Mouse (Mus musculus): ENCODE results near the gene Ctla4. TPM values are rescaled to one million over a fixed set of nuclear protein-coding genes. Genes with fewer than 3 reads are reported as not detected.

Gene Ctla4
- total RNA-seq (2022) = not detected

DNA sequence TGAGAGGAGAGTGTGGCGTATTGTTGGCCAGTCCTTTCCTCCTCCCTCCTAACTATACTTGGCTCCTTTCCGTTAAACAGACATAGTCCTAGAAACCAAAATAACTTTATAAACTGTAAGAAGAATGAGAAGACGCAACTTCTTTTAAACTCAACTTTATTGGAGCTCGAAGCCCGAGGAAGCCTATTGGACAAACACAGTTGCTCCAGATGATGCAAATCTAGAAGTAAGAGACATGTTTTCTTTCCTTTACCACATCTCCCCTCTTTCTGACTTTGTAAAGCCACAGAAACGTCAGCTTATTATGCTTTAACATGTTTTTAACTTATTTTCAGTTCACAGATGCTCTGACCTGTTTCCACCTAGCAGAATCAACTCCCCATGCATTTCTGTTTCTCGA lies at the start of gene Ctla4:
TSS of gene Ctla4 (plus strand) at position 20 of the 400 bp plus-strand sequence.
- no peak for DNase-seq (ENCODE audit: low spot score in 2 of 2)

DNA sequence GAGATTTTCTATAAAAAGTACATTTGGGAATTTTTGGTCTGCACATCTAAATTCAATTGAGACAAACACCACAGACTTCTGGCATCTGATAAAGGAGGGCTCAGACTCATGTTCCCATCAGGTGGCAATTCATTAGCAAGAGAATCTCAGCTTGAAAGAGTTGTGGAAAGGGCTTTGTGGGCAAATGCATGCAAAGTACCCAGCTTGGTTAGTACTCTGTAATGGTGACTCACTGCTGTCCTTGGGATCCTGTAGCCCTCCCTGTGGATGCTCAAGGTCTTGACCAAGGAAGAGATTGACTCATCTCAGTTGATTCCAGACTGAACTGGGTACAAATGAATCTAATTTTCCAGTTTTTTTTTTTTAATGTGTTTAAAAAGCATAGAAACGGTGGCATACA lies 47.6 kb upstream of the Ctla4 start:
- no peak for DNase-seq (ENCODE audit: low spot score in 2 of 2)

DNA sequence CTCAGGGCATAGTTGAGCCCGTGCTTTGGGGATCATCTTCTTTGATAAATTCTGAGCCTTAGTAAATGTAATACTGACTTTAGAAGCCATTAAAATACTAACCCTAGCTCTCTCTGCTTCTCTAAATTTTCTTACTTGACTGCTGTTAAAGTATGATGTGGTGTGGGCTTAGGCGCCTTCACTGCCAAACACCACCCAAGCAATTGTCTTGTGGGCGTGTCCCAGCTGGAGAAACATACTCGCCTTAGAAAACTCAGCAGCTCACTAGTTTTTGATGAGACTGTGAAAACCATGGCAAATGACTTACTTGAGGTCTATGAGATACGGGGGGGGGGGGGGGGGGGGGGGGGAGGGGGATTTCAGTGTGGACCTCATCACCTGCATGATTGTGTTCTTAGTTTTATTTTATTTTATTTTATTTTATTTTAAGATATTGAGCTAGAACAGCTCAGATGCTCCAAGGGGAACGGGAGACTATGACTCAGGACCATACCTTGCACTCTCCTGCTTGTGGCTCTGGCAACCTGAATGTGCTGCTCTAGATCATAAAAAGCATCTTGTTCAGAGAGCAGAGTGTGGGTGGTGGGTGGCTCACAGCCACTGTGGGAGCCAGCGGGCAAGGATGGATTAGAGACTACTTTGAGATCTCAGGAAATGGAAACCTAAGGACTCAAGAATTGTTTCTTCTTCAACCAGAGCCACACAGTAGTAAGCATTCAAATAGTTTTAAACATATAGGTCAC lies 41.3 kb upstream of the Ctla4 start:
- DNase-seq (ENCODE audit: low spot score in 2 of 2) = peak in 1 of 2 experiments; percentile 64

DNA sequence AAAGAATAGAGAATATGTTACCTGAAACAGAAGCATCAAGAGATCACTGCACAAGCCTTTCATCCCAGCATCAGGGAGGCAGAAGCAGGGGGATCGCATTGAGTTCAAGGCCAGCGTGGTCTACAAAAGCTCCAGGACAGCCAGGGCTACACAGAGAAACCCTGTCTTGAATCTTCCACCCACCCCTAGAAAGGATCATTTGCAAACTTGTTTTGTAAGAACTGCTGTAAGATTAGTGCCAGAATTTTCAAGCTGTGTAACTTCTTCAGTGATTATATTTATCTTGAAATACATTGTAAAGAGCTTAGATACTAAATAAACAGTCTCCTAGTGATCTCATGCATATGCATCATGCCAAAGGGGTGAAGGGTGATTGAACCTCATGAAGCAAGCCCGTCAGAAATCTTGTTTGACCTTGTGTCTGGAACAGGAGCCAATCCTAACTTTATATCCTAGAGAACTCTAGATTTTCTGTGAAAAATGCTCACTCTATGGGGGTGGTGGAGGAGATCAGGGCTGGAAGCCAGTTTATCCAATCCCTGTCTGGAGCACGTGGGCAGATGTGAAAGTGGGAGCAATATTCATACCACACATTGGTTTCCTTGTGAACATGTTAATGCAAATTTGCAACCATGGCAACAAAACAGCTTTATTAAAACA lies 40.1 kb upstream of the Ctla4 start:
- DNase-seq (ENCODE audit: low spot score in 2 of 2) = peak; percentile 41 to 75

DNA sequence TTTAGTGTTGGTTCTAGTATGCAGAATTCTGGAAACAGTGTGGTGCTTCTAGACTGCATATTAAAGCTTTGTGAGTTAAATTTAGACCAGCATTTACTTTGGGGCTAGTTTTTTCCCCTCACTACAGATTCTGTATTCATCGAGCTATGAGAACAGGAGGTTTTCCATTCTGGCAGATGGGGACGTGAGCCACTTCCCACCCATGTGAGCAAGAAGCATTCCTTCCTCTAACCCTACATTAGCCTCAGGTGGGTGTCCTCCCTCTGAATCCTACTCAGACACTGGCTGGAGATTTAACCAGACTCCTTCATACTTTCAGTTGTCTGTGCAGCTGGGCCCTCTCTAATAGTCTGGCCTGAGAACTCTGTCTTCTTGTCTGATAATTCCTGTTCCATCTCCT lies 37.7 kb upstream of the Ctla4 start:
- peak in 1 of 2 experiments; percentile 67 for DNase-seq (ENCODE audit: low spot score in 2 of 2)

DNA sequence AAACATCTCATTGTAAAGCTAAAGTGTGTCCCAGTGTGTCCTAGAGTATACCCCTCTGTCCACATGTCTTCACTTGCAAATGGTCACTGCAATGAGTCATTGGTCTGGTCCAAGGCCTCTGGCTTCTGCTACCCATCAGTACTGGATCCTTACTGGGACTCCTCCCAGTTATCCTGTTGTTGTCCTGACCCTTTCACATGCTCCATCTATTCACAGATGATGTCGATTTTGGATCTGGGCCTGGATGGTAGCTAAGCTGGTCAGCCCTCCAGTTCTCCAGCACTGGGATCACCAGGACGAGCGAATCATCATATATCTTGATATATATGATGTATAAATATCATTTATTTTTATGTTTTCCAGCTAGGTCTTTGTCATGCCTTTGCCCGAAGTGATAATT lies 37.0 kb upstream of the Ctla4 start:
- no peak for DNase-seq (ENCODE audit: low spot score in 2 of 2)

DNA sequence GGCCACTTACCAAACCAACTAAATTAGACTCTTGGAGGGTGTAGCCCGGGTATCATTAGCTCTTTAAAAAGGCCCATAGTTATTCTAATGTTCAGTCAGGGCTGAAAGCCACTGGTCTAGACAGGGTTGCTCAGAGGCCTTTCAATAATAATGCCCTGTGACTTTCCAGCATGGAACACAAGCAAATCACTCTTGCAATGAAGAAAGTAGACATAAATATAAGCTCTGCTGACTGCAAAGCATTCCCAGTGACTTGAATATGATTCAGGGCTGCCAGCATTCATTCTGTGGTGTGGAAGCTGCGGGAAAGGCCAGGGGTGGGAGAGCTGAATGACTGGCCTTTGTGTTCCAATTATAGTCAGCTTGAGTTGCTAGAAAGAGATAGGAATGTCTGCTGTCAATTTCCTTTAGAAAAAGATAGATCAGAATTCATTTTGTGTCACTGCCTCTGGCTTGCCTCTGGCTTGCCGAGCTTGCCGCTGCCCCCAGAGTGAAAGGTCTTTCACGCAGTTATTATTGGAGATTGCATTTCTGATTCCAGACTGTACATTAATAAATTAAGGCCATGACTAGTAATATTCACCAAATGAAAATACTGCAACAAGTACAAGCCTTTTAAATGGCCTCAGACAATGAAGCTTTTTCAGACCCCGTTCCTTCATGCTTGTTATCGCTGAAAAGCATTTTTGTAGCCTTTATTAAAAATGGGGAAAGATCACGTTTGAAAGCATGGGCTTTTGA lies 35.6 kb upstream of the Ctla4 start:
- DNase-seq (ENCODE audit: low spot score in 2 of 2) = no peak

DNA sequence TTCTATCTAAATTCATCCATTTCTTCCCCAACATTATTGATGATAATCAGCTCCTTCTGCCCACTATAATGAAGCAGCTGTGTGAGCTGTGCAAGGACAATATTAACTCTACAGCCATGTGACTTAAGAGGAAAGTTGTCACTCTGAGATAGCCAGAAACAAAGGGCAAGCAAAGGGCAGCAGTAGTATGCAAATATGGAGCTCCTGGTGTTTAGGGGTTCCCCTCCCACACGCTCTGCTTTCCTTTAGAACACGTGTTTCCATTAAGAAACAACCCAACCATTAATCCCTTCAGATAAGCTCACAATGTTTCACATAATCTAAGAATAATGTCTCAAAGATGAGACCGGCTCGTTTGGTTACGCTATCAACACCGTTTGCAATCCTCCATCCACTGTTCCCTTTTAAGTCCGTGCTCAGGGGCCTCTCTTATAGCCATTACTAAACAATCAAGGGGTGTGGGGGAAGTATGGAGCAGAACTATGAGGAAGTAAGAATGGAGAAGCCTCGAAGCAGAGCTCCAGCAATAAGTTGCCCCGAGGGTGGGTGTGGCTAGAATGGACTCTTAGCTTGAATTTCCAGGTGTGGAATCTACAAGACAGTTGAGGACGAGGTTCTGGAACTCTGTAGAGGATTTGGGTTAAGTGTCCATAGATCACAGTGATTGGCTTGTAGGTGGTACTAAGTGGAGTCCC lies 34.6 kb upstream of the Ctla4 start:
- DNase-seq (ENCODE audit: low spot score in 2 of 2) = no peak

DNA sequence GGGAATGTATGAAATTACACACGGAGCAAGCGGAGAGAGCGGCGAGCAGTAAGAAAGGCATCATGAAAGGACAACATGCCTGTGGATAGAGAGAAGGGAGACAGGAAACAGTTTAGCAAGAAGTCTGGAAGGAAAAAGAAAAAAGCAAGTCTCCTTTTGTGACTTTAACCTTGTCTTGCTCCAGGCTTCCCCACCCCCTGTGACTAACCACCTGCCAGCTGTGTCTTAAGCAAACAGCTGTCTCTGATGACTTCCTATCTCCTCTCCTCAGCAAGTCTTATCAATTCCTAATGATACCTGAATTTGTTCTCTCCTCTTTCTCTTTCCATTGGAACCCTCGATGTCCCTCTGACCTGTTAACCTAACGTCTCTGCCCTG lies 34.0 kb upstream of the Ctla4 start:
- DNase-seq (ENCODE audit: low spot score in 2 of 2) = no peak

DNA sequence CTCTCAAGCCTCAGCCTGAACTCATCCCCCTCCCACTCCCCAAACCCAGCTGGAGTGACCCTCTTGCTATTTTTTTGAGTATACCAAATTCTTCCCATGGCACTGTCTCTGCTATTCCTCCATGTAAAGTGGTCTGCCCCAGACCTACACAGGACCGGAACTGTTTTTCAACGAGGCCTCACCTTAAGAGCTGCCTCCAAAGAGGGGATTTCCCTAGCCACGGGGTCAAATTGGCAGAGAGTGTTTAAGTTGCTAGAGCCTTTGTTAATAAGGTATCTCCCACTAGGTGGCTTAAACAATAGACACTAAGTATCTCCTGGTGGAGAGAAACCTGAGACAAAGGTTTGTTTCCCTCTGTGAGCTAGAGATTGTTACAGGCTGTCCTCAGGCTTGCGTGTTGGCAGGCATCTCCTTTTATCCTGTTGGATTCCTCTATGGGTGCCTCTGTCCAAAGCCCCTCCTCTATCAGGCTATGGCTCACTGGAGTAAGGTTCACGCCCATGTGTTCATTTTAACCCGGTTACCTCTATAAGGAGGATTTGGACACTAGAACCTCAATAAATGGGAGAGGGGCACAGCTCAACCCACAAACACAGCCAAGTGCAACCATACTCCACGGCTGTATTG lies 33.4 kb upstream of the Ctla4 start:
- no peak for DNase-seq (ENCODE audit: low spot score in 2 of 2)

DNA sequence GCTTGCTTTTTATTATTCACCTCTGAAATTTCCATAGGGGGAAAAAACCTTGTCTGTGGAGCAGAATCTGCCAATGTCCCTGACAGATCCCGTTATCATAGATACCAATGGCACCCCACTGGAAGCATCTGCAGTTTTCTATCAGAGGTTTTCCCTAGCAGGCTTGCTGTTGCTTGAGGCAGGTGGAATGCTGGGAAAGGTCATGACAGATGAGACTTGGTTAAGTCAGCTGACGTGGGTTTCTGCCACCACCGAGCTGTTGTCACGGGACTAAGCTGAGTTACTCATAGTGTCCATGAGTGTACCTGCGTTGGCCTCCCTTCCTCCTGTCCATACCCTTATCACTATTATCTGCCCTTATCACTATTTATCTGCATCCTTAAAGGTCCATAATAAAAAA lies 32.8 kb upstream of the Ctla4 start:
- DNase-seq (ENCODE audit: low spot score in 2 of 2) = no peak

DNA sequence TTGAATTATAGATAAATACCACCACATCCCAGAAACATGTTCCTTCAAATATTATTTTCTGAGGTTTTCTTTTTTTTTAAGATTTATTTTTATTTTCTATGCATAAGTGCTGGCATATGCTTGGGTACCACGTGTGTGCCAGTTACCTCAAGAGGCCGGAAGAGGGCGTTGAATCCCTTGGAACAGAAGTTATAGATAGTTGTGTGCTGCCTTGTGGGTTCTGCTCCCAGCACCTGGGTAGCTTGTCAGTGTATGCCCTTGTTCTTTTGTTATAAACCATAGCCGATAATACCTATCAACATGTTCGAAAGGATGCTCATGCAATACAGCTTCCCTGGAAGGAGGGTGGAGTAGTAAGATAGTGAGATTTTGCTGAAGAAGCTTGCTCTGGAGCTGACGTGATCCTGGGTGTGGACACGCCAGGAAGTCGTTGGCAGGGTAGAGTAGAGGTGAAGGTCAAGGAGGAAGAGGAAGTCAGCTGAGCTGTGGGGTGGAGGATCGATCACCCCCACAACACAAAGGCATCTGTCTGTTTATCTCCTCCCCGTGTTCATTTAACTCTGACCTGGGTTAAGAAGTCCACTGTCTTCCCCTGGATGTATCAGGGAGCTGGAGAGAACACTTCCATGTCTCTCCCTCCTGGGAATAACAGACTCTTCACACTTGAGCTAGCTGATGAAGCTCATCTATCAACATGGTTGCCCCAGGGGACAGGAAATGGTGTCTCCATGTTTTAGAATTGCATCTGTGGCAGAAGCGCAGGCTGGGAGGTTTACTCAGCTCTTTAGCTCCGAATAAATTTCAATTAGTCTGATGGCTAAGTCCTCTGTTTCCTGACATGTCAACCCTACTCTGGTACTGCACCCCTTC lies 29.2 kb upstream of the Ctla4 start:
- DNase-seq (ENCODE audit: low spot score in 2 of 2) = no peak

DNA sequence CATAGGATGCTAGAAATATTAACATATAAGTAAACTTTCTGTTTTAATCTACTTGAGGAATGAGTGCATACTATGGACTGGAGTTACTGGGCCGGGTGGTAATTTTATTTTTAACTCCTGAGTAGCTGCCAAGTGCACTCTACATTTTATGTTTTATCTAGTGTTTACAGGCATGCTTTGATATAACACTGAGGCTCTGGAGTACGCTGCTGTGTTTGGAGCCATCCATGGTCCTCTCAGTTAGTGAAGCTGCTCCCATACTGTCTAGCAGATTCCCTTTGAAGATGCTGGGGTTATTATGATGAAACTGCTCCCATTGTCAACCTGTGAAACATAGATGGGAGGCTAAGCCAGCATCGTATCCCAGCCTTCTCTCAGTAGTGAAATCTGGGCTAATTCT lies 27.6 kb upstream of the Ctla4 start:
- no peak for DNase-seq (ENCODE audit: low spot score in 2 of 2)

DNA sequence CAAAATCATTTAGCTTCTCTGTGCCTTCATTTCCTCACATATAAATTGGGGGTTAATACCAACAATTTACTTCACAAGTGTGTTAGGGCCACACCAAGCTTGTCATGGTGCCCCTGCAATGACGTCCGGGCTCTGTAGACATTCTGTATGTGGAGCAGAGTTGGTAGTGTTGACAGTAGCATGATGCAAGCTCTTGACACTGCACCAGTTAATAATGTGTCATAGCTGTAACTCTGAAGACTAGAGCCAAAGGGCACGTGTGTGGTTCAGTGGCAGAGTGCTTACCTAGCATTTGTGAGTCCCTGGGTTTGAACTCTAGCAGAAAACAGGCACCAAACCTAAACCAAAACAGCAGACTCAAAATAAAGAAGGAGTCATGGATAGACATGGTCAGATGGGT lies 27.0 kb upstream of the Ctla4 start:
- DNase-seq (ENCODE audit: low spot score in 2 of 2) = no peak

DNA sequence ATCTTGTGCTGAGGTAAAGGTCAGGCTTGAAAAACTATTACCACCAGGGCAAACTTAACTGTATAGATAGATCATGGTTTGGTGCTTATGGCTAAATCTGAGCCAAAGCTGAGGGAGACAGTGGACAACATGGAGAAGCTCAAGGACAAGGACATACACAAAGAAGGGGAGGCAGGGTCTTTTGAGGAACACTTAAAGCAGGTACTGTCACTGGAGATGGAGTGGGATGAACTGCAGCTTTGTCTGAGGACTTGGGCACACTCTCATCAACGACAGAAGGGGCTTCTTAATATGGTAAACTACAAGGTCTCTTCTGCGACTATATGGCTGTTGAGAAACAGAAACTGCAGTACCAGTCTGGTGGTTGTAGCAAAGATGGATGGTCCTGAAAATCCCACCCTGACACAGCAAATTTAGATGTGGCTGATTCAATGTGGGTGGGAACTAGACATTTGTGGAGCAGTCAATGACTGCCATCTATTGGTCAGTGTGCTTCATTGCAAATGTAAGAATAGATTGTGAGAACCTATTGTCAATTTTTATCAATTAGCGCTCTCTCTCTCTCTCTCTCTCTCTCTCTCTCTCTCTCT lies 26.3 kb upstream of the Ctla4 start:
- DNase-seq (ENCODE audit: low spot score in 2 of 2) = peak in 1 of 2 experiments; percentile 46

DNA sequence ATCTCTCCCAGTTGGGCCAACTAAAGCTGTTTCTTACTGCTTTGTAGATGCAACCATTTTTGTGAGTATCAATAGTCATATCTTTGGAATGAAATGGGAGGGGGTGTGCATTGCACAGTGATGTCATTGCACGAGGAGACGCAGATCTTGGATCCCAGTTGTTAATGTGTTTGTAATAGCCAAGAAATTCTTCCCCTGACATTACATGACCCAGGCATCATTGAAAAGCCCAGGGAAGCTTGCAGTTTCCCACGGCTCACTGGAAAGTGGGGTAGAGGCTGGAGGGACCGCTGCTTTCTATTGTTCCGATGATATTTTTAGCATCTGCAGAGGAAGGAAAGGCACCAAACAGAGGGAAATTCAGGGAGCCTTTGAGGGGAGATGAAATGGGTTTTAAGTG lies 25.8 kb upstream of the Ctla4 start:
- no peak for DNase-seq (ENCODE audit: low spot score in 2 of 2)

DNA sequence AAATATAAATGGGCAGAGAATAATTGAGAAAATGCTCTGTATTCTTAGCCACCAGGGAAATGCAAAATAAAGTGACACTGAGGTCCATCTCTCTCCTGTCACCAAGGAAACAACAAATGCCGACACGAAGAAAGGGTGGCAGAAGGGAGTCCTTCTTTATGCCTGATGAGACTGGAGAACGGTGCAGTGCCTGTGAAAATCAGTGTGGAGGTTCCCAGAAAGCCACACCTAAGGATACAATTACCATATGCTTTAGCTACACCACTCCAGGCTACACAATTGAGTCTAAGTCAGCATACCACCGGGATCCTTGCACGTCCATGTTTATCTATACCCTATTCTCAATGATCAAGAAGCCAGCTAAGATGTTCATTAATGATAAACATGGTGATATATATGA lies 25.4 kb upstream of the Ctla4 start:
- no peak for DNase-seq (ENCODE audit: low spot score in 2 of 2)

DNA sequence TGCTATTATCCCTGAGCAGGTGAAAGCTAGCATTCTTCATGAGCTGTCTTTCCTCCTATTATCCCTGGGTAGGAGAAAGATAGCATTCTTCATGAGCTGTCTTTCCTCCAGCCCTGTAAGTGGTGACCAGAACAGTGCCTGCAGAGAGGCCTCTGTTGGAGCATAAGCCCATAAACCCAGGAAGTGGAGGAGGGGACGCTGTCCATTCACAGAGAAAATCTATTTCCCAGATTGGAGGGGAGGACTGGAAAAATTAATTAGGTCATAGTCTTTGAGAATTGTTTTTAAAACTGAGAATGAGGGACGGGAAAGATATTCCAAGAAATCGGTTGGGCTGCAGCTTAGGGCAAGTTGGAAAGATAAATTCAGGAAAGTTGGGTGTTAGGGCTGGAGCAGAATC lies 24.3 kb upstream of the Ctla4 start:
- no peak for DNase-seq (ENCODE audit: low spot score in 2 of 2)

DNA sequence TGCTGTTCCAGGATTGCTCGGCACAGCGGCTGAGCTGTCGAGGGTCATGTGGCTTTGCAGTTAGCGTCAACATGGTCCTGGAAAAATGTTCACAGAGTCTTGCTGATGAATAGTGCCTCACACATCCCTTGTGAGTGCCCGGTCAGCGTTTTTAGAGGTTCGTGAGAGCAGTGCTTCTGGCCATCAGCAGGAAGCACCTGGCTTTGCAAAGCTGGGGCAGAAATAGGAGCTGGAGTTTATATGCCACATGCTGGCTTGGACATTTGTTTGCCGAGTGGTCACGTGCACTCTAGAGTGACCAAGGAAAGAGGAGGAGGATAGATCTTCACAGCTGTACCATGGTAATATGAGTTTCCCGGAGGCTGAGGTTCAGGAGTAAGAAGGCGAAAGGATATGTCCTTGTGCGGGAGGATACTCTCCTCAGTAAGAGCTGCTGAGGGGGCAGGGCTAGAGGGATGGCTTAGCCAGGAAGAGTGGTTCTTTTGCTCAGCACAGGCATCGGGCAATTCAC lies 23.8 kb upstream of the Ctla4 start:
- DNase-seq (ENCODE audit: low spot score in 2 of 2) = no peak

DNA sequence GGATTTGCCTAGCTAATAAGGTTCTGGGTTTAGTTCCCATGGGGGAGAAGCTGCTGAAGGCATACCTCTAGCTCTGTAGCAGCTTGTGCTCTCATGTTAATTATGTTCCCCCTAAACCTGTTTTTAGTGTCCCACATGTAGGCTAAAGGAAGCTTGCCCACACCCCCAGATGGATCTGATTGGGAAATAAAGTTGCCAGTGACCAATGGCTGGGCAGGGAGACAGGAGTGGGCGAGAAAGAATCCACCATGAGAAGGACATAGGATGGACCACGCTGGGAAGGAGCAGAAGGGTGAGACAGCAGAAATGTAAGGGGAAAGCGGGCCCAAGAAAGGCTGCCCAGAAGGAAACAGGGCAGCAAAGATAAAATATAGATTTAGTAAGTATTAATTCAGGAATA lies 23.1 kb upstream of the Ctla4 start:
- no peak for DNase-seq (ENCODE audit: low spot score in 2 of 2)

All from left cerebral cortex, adult 8-10 months (tissue).